Mouse (Mus musculus): ENCODE results near the gene Flnb. TPM values are rescaled to one million over a fixed set of nuclear protein-coding genes. Genes with fewer than 3 reads are reported as not detected.

Flnb gene
- polyA plus RNA-seq, 1 experiment from 2014 or later = 5.4 TPM

DNA sequence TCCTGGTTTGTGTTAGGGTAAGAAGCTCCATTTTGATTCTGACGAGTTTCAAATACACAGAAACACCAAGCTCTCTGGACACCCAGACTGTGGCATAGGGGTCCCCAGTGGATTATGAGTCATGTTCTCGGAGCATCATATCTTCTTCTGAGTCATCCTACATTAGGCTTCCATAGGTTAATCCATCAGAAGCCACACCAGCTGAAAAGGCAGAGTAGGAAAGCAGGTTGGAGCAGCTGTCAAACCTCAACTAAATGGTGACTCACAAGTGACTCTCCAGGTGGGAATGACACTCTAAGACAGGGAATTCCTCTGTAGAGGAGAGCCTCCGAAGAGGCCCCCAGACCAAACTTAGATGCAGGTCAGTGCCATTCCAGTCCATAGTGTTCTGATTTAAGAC lies 181.3 kb downstream of the Flnb start:
- Histone ChIP-seq H3K4me2 (replicated peaks; ENCODE audit: low read depth, low read length) (no peak overlapping the region), H3K27ac (ENCODE audit: low read length) (no peak overlapping the region), H3K9ac (replicated peaks; ENCODE audit: low read depth) (no peak overlapping the region), H3K4me1 (ENCODE audit: insufficient read depth, low read depth, low read length) (peaks cover 3% of the 10 kb centered on the region; the same call in 1 of the 2 replicates), H3K4me3 (ENCODE audit: low read depth, low read length) (no peak overlapping the region), H3K36me3 (ENCODE audit: insufficient read depth, low read length) (no peaks in the 10 kb centered on the region), H3K9me3 (ENCODE audit: low read length) (no peaks in the 10 kb centered on the region), H3K27me3 (replicated peaks; ENCODE audit: insufficient read depth, low read length) (0 out of 2 replicates have a peak, but pooled peaks cover 8% of the 10 kb centered on the region)
- TF ChIP-seq EP300 (IDR thresholded peaks at IDR 0.05) (no peak), CTCF (IDR thresholded peaks at IDR 0.05) (no peak)
- ATAC-seq = no peak
- WGBS = 68% methylated on average over 3 of the region's 3 CpGs
- DNase-seq (ENCODE audit: low spot score) = no peak

DNA sequence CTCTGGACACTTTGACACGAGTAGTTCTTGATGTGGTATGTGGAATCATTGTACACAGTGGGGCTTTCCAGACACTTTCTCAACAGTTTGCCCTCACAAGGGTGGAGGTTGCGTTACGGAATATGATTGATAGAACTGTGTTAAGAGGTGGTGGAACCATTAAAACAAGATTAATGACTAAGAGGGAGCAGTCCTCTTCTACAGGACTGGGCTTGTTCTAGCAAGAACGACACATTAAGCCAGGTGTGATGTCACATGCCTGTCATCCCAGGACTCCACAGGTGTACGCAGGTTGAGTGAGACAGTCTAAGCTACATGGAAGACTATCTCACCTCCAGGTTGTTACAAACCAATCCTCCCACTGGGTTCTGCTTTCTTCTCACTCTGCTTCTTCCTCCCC lies 181.7 kb downstream of the Flnb start:
- no peak for TF ChIP-seq EP300 (IDR thresholded peaks at IDR 0.05)
- TF ChIP-seq CTCF (IDR thresholded peaks at IDR 0.05) = no peak
- Histone ChIP-seq H3K4me1 (ENCODE audit: insufficient read depth, low read depth, low read length) (peaks cover 3% of the 10 kb centered on the region; the same call in 1 of the 2 replicates), H3K9me3 (ENCODE audit: low read length) (no peaks in the 10 kb centered on the region), H3K27me3 (replicated peaks; ENCODE audit: insufficient read depth, low read length) (0 out of 2 replicates have a peak, but pooled peaks cover 8% of the 10 kb centered on the region), H3K4me2 (replicated peaks; ENCODE audit: low read depth, low read length) (no peak overlapping the region), H3K36me3 (ENCODE audit: insufficient read depth, low read length) (no peaks in the 10 kb centered on the region), H3K9ac (replicated peaks; ENCODE audit: low read depth) (no peak overlapping the region), H3K4me3 (ENCODE audit: low read depth, low read length) (no peak overlapping the region), H3K27ac (ENCODE audit: low read length) (no peak overlapping the region)
- no peak for ATAC-seq
- WGBS = 61% methylated on average over 5 of the region's 5 CpGs
- DNase-seq (ENCODE audit: low spot score) = no peak

DNA sequence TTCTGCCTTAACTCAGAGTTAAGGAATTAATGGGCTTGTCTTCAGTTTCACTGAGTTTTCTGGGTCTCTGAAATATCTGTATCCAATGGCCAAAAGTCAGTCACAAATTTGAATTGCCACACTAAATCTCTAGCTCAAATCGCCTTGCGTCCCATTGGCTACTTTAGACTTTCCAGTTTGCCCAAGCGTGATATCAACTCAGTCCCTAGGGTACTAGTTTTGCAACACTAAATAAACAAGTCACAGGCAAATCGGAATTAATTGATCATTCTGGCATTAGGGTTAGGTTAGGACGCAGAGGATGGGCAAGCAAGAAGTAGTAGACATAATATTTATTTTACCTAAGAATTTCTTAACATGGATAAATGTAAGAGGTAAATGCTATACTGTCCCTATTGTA lies 182.5 kb downstream of the Flnb start:
- ATAC-seq = no peak
- Histone ChIP-seq H3K27me3 (replicated peaks; ENCODE audit: insufficient read depth, low read length) (0 out of 2 replicates have a peak, but pooled peaks cover 8% of the 10 kb centered on the region), H3K36me3 (ENCODE audit: insufficient read depth, low read length) (no peaks in the 10 kb centered on the region), H3K4me3 (ENCODE audit: low read depth, low read length) (no peak overlapping the region), H3K4me1 (ENCODE audit: insufficient read depth, low read depth, low read length) (peaks cover 3% of the 10 kb centered on the region; the same call in 1 of the 2 replicates), H3K9me3 (ENCODE audit: low read length) (no peaks in the 10 kb centered on the region), H3K27ac (ENCODE audit: low read length) (no peak overlapping the region), H3K4me2 (replicated peaks; ENCODE audit: low read depth, low read length) (no peak overlapping the region), H3K9ac (replicated peaks; ENCODE audit: low read depth) (no peak overlapping the region)
- WGBS = 73% methylated on average over 5 of the region's 5 CpGs
- TF ChIP-seq CTCF (IDR thresholded peaks at IDR 0.05) = no peak
- no peak for TF ChIP-seq EP300 (IDR thresholded peaks at IDR 0.05)
- DNase-seq (ENCODE audit: low spot score) = no peak

Other genes with a start within 250 kb of the Flnb start
- 0.13 and 0.23 TPM in 2 replicates for gene Gm3558, start 249.4 kb upstream of the Flnb start, polyA plus RNA-seq (2015; fragmentation: Nextera tagmentation; extraction: Ambion mirVana)
- not detected in 2 replicates for gene Gm10338, start 222.4 kb upstream of the Flnb start, polyA plus RNA-seq (2015; fragmentation: Nextera tagmentation; extraction: Ambion mirVana)
- not detected in 2 replicates for gene Gm10128, start 174.0 kb upstream of the Flnb start, polyA plus RNA-seq (2015; fragmentation: Nextera tagmentation; extraction: Ambion mirVana)
- not detected in 2 replicates for gene Gm26661, start 26.4 kb upstream of the Flnb start, polyA plus RNA-seq (2015; fragmentation: Nextera tagmentation; extraction: Ambion mirVana)
- not detected in 2 replicates for gene Gm45521, start 139.3 kb downstream of the Flnb start, polyA plus RNA-seq (2015; fragmentation: Nextera tagmentation; extraction: Ambion mirVana)
- 0.02 and 0.07 TPM in 2 replicates for gene Dnase1l3, start 176.6 kb downstream of the Flnb start, polyA plus RNA-seq (2015; fragmentation: Nextera tagmentation; extraction: Ambion mirVana)
- 10.8 and 11.9 TPM in 2 replicates for gene Abhd6, start 184.9 kb downstream of the Flnb start, polyA plus RNA-seq (2015; fragmentation: Nextera tagmentation; extraction: Ambion mirVana)

Measured in lung, postnatal 0 days (tissue).